Mouse (Mus musculus) liver, adult 2 months (tissue): ENCODE measurements at regions not wholly inside any gene's neighbourhood (a gene's known extent, or its start where the extent isn't known, plus 50 kb on each side); places are given as distances from the start of the nearest gene placed in this dataset.

Experiments used
- CTCF ChIP-seq: fragments of 200-500 bp; IDR thresholded peaks from 2 replicates; pipeline ENCODE4 v1.5.1; 2011; ENCODE audit warnings: low read depth, low read length, control low read depth
- POLR2A ChIP-seq: fragments of 200-500 bp; IDR thresholded peaks from 2 replicates; pipeline ENCODE4 v1.6.1; 2011; ENCODE audit warnings: low read length, control low read depth; ENCODE audit not compliant: insufficient read depth; ENCODE audit errors: extremely low read depth

GRCm38 (mm10) chr16:46567446-46567845 lies 69.1 kb upstream of the Nectin3 start:
- TF ChIP-seq CTCF (no peak), POLR2A (no peak)
